Mouse (Mus musculus) gastrocnemius, postnatal 14 days (tissue): ENCODE measurements around the gene Zbtb45. TPM values are rescaled to one million over a fixed set of nuclear protein-coding genes. Genes with fewer than 3 reads are reported as not detected.
A peak's percentile ranks its signal among the peaks of the same experiment; 100 is the strongest.

Experiments
- DNase-seq: peaks from one replicate; pipeline ENCODE4 v3.0.0; 2021; ENCODE audit warnings: mixed read lengths
- intact Hi-C: fragments of 180-260 bp; cut with DNase I; formaldehyde crosslinking; loops from one replicate; pipeline ENCODE4 v1.15.1; 2025; ENCODE audit warnings: low total_unique reads
- total RNA-seq, 2 experiments: library from RNA; stranded (reverse); gene quantifications; 2 replicates each; pipeline ENCODE4 v1.2.3; 2021

Zbtb45 gene
- total RNA-seq, 2 experiments from 2014 or later: 4.7 to 5.1 TPM

DNA sequence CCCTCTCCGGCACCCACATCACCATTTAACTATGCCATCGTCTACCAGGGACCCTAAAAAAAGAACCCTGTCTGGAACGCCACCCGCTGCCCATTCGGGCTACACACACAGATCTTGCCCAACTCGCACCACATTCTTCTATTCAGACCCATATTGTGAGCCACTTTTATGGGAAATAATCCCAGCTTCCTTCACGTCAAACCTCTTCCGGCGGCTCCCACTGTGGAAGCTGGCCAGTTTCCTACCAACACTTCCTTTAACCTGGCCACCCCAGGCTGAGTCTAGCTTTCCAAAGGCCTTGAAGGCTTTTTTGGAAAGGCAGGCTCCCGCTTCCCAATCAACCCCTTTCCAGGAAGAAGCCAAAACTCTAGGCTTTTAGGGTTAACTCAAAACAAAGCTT, 3.3 kb downstream of the Zbtb45 start:
- DNase-seq: no peak
- intact Hi-C loops: loop anchor here (5.0 kb wide), 1 partner anchor 41 kb away; no protein-coding TSS in a partner anchor

DNA sequence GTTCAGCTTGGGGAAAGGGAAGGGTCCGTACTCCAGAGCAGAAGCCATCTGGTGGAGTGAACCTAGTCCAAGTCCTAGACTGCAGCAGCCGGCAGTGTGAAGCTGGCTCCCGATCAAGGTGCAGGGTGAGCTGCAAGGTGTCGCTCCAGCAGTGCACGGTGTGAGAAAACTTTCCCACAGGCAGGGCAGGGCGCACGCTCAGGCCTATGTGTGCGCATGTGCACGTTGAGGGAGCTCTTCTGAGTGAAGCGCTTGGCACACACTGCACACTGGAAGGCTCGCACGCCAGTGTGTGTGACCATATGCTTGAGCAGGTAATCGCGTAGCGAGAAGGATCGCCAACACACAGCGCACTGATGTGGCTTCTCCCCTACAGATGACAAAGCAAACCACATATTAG, 3.8 kb downstream of the Zbtb45 start:
- intact Hi-C loops: loop anchor here (5.0 kb wide), 1 partner anchor 41 kb away; no protein-coding TSS in a partner anchor
- no peak for DNase-seq

GRCm38 (mm10) chr7:13003380-13003779, 6.5 kb downstream of the Zbtb45 start:
- intact Hi-C loops: no loop called here
- no peak for DNase-seq

DNA sequence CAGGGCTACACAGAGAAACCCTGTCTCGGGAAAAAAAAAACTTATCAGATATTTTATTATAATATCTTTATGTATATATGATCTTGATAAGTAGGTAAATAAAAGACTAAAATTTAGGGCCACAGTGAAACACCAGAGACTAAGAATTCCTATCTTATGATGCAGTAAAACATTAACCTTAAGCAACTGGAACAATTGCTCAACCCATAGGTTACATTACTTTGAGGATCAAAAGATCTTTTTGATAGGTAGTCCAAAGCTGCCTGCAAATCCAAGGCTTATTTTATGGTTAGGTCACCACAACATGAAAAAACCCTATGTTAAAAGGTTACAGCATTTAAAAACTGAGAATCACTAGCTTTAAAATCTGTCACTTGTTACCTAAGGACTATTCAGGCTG, 8.2 kb downstream of the Zbtb45 start:
- intact Hi-C loops: no loop called here
- DNase-seq: no peak

DNA sequence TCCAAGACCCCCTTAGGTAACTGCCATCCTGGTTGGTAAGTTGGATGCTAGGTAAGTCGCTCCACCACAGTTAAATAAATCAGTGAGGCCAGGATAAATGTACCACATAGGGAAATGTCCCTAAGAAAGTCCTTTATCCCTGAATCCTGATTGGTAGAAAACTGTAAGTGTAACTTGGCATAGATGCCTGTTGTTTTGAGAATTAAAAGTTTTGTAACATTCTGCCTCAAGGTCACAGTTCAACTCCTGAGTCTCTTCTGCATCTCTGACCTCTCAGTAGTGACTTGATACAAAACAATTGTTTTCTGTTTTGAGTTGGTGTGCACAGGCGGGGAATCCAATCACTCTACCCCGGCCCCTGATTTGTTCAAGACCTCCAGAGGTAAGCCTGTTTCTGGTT, 11.0 kb downstream of the Zbtb45 start, which contains the start of gene Trim28:
Gene Trim28 (plus strand): TSS at position 264 of the 400 bp plus-strand sequence.
- no peak for DNase-seq
- intact Hi-C loops: loop anchor here (10.0 kb wide), 1 partner anchor 84 kb away; no protein-coding TSS in a partner anchor

- no peak for DNase-seq
- intact Hi-C loops: loop anchor here (10.0 kb wide), 1 partner anchor 83 kb away; no protein-coding TSS in a partner anchor
These were observed 11.8 kb downstream of the Zbtb45 start, which contains the start of gene Slc27a5 for GRCm38 (mm10) chr7:12998053-12998452. Gene Slc27a5 (minus strand): TSS chr7:12998192.

DNA sequence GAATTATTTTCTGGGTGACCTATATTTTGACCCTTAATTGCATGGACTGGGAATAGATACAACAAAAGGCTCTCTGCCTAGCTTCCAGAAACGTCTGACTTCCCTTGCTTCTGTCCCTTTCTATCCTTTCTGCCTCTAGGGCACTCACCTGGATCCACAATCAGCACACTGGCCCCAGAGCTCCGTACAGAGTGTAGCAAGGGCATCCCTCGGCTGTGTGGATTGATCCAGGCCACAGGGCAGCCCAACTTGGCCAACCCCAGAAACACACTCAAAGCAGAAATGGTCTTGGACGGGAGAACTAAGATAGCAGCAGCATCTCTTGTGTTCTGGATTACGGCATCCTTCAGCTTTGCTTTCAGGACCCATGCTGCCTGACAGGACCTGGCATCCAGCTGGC, 12.6 kb downstream of the Zbtb45 start:
- DNase-seq: no peak
- intact Hi-C loops: loop anchor here (10.0 kb wide), 1 partner anchor 82 kb away; no protein-coding TSS in a partner anchor

GRCm38 (mm10) chr7:12995862-12996261, 14.0 kb downstream of the Zbtb45 start:
- no peak for DNase-seq
- intact Hi-C loops: loop anchor here (10.0 kb wide), 1 partner anchor 81 kb away; no protein-coding TSS in a partner anchor

- no peak for DNase-seq
- intact Hi-C loops: loop anchor here (10.0 kb wide), 1 partner anchor 78 kb away; no protein-coding TSS in a partner anchor
These were observed 16.7 kb downstream of the Zbtb45 start for GRCm38 (mm10) chr7:12993148-12993547.

- intact Hi-C loops: loop anchor here (10.0 kb wide), 1 partner anchor 77 kb away; no protein-coding TSS in a partner anchor
- no peak for DNase-seq
These were observed 17.6 kb downstream of the Zbtb45 start for GRCm38 (mm10) chr7:12992222-12992621.

GRCm38 (mm10) chr7:12987409-12988189, 22.2 kb downstream of the Zbtb45 start:
- no peak for DNase-seq
- intact Hi-C loops: no loop called here

DNA sequence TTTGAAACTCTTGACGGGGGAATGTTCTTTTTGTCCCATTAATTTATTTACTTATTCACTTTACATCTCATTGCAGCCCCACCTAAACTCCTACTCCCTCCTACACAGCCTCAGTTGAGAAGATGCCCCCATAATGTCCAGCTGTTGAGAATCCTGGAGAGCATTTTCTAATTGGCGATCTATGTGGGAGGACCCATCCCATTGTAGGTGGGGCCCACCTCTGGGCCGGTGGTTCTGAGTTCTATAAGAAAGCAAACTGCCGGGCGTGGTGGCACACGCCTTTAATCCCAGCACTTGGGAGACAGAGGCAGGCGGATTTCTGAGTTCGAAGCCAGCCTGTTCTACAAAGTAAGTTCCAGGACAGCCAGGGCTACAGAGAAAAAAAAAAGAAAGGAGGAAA, 22.9 kb downstream of the Zbtb45 start:
- intact Hi-C loops: no loop called here
- DNase-seq: no peak

DNA sequence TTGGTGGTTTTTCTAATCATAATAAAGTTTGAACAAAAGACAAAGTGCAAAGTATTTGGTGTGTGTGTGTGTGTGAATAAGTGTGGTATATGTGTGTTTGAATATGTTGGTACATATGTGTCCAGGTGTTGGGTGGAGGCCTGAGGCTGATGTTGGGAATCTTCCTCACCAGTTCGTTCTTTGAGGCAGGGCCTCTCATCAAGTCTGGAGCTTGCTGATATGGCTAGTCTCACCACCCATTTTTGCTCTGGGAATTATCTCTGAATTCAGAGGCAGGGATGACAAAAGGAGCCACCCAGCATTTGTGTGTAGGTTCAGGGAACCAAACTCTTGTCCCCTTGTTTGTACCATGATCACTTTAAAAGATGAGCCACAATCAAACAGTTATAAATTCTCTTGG, 24.1 kb downstream of the Zbtb45 start:
- intact Hi-C loops: no loop called here
- DNase-seq: no peak

DNA sequence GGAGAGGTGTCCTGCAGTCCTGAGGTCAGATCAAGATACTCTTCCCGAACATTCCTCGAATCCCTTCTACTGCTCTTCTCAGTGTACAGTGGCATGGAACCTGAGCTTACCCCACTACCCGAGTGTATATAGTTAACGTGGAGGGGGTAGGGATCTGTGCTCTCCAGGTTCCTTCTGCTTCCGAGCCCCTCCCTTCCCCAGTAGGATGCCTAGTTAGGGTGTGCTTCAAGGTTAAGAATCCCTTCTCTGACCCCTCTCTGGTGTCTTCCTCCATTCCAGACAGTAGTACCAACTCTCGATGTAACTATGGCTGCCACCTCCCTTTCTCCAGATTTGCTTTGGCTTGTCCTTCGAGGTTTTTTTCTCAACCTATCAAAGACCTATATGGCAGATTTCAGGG, 29.5 kb downstream of the Zbtb45 start:
- intact Hi-C loops: no loop called here
- no peak for DNase-seq

DNA sequence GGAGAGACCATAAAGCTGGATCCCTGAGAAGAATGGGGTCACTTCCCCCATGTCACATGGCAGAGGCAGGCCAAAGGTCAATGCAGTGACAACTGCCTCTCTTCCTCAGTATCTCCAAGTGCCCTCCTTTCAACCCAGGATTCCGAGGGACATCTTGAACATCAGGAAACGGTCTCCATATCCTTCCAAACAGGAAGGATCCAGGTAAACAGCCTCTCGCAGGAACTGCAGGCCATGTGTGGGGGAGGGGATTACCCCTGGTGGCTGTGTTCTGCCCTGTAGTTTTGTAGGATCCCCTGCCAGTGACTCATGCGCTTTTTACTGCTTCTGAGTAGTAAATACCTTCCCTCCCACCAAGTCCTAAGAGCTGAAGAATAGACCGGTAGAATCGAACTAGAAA, 30.1 kb downstream of the Zbtb45 start:
- intact Hi-C loops: loop anchor here (10.0 kb wide), 1 partner anchor 55 kb away; the partner anchor contains the start of genes Rnf225 and Rps5
- DNase-seq: no peak

DNA sequence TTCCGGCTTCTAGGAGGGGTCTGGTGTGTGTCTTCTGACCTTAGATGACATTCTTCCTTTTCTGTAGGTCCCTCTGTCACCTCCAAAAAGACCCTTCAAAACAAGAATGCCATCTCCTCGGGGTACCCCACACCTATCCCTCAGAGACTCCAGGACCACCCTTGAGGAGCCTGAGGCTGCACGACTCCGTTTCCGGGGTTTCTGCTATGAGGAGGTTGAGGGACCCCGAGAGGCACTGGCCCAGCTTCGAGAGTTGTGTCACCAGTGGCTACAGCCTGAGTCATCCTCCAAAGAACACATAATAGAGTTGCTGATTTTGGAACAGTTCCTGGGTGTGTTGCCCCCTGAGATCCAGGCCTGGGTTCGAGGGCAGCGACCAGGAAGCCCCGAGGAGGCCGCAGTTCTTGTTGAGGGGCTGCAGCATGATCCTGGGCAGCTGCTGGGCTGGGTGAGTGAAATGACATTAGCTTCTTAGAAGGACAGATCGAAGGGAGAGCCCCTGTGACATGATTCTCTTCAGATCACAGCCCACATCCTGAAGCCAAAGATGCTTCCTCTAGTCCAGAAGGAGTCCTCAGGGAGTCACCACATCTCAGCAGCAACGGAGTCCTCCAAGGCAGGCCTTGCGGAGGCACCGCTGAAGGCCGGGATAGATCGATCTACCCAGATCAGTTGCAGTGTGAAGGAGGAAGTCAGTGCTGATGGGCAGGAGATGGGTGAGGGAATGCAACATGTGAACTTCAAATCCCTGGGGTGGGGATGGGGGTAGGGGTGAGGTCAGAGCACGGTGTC, 30.7 kb downstream of the Zbtb45 start:
- DNase-seq: no peak
- intact Hi-C loops: loop anchor here (10.0 kb wide), 1 partner anchor 54 kb away; the partner anchor contains the start of genes Rnf225 and Rps5

DNA sequence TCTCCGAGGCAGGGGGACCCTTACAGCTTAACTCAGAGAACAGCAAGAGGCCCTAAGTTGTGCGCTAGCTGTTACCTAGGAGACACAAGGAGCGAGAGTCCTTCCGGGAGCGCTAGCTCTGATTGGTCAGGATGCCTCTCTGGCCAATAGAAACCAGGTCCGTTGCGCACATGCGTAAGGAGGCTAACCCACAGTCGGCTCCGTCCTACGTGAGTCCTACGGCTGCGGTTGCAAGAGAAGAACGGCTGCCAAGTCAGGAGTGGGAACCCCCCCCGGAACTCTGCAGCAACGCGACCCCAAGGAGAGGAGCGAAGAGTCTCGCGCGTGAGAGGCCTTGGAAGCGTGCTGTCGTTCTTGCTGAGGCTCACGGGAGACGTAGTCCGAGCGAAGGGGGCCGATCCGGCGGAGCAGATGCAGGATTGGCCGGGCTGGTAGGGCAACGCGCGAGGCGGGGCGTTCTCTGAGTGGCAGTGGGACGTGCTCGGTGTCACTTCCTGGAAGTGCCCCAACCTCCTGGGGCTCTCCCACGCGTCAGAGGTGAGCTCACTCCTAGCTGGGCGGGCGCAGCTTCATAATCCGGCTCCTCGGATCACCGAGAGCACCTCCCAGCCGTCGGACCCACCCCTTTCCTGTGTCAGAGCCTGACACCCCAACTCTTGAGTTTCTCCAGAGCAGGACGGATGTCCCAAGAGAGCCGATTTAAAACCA, 32.0 kb downstream of the Zbtb45 start, which contains the start of gene Zfp446:
Gene Zfp446 (plus strand): TSS at position 167 of the 708 bp plus-strand sequence.
- peak; percentile 99 for DNase-seq
- intact Hi-C loops: loop anchor here (10.0 kb wide), 1 partner anchor 53 kb away; the partner anchor contains the start of genes Rnf225 and Rps5

GRCm38 (mm10) chr7:12970906-12971305, 38.9 kb downstream of the Zbtb45 start:
- no peak for DNase-seq
- intact Hi-C loops: loop anchor here (10.0 kb wide), 1 partner anchor 46 kb away; the partner anchor contains the start of genes Rnf225 and Rps5
